Mouse (Mus musculus) limb, embryonic 15.5 days (tissue): Measurements from ENCODE around the gene Wdr13. TPM values are rescaled to one million over a fixed set of nuclear protein-coding genes. Genes with fewer than 3 reads are reported as not detected.

ENCODE experiments used
- ATAC-seq: fragments of 200-750 bp; cut with Nextera tagmentation; 2 replicates; pipeline ENCODE4 v1.8.0; 2017; ENCODE audit warnings: low read depth, moderate TSS enrichment; ENCODE audit not compliant: insufficient number of reproducible peaks, low FRiP score, low TSS enrichment
- H3K27ac ChIP-seq: fragments of 300-500 bp; sonication (generic); 2 replicates; pipeline ENCODE4 v1.5.1; 2015; ENCODE audit warnings: moderate library complexity, mild to moderate bottlenecking, inconsistent platforms
- H3K27me3 ChIP-seq: fragments of 300-500 bp; sonication (generic); 2 replicates; pipeline ENCODE4 v1.6.1; 2015; ENCODE audit warnings: inconsistent platforms
- H3K36me3 ChIP-seq: fragments of 300-500 bp; sonication (generic); 2 replicates; pipeline ENCODE4 v1.6.1; 2015; ENCODE audit warnings: inconsistent platforms
- H3K4me1 ChIP-seq: fragments of 300-500 bp; sonication (generic); 2 replicates; pipeline ENCODE4 v1.6.1; 2015; ENCODE audit warnings: inconsistent platforms
- H3K4me2 ChIP-seq: fragments of 300-500 bp; sonication (generic); 2 replicates; pipeline ENCODE4 v1.6.1; 2015; ENCODE audit warnings: mild to moderate bottlenecking, inconsistent platforms
- H3K4me3 ChIP-seq: fragments of 300-500 bp; sonication (generic); 2 replicates; pipeline ENCODE4 v1.5.1; 2015; ENCODE audit warnings: mild to moderate bottlenecking, inconsistent platforms
- H3K9ac ChIP-seq: fragments of 300-500 bp; sonication (generic); 2 replicates; pipeline ENCODE4 v1.6.1; 2015; ENCODE audit warnings: inconsistent platforms
- H3K9me3 ChIP-seq: fragments of 300-500 bp; sonication (generic); 2 replicates; pipeline ENCODE4 v1.6.1; 2016; ENCODE audit warnings: inconsistent platforms
- WGBS: fragments of 180-500 bp; shearing (Covaris S2); methylation state at CpG from one replicate; pipeline ENCODE4 v1.1.7; 2015; 5-methylcytosine and 5-hydroxymethylcytosine counted together
- polyA plus RNA-seq: library from polyadenylated mRNA; unstranded; fragments of >200 nt; fragmentation: Nextera tagmentation; extraction: Ambion mirVana; gene quantifications from 2 replicates; pipeline ENCODE4 v1.2.1, GENCODE M21; 2015

The Wdr13 gene
- polyA plus RNA-seq, 1 experiment from 2014 or later, result 20.3 TPM

- Histone ChIP-seq H3K9me3 (no peaks in the 10 kb centered on the region), H3K27ac (no peak overlapping the region), H3K4me2 (no peak overlapping the region), H3K4me3 (no peak overlapping the region), H3K27me3 (no peaks in the 10 kb centered on the region), H3K4me1 (peaks cover 8% of the 10 kb centered on the region), H3K9ac (no peak overlapping the region), H3K36me3 (peaks cover 18% of the 10 kb centered on the region)
- no peak for ATAC-seq
- WGBS, result 79% methylated on average over 7 of the region's 7 CpGs
These were observed 10.3 kb upstream of the Wdr13 start for GRCm38 (mm10) chrX:8142948-8143347.

GRCm38 (mm10) chrX:8141058-8141457 lies 8.4 kb upstream of the Wdr13 start:
- no peaks in the 10 kb centered on the region for H3K27me3 ChIP-seq
- peaks cover 8% of the 10 kb centered on the region for H3K4me1 ChIP-seq
- no peak overlapping the region for H3K27ac ChIP-seq
- no peak overlapping the region for H3K4me2 ChIP-seq
- no peaks in the 10 kb centered on the region for H3K9me3 ChIP-seq
- 69% methylated on average over 3 of the region's 3 CpGs for WGBS
- H3K36me3 ChIP-seq, result peaks cover 18% of the 10 kb centered on the region
- no peak for ATAC-seq
- H3K4me3 ChIP-seq, result no peak overlapping the region
- no peak overlapping the region for H3K9ac ChIP-seq

- H3K4me3 ChIP-seq, result no peak overlapping the region
- H3K36me3 ChIP-seq, result peaks cover 18% of the 10 kb centered on the region
- no peak for ATAC-seq
- H3K27me3 ChIP-seq, result no peaks in the 10 kb centered on the region
- H3K4me1 ChIP-seq, result peaks cover 8% of the 10 kb centered on the region
- H3K4me2 ChIP-seq, result no peak overlapping the region
- no peaks in the 10 kb centered on the region for H3K9me3 ChIP-seq
- H3K27ac ChIP-seq, result no peak overlapping the region
- 95% methylated on average over 2 of the region's 2 CpGs for WGBS
- H3K9ac ChIP-seq, result no peak overlapping the region
These were observed 7.8 kb upstream of the Wdr13 start for GRCm38 (mm10) chrX:8140446-8140845.

GRCm38 (mm10) chrX:8139480-8139879 lies 6.8 kb upstream of the Wdr13 start:
- Histone ChIP-seq H3K27me3 (no peaks in the 10 kb centered on the region), H3K4me2 (no peak overlapping the region), H3K4me3 (no peak overlapping the region), H3K36me3 (peaks cover 18% of the 10 kb centered on the region), H3K9me3 (no peaks in the 10 kb centered on the region), H3K4me1 (peaks cover 8% of the 10 kb centered on the region), H3K9ac (no peak overlapping the region), H3K27ac (no peak overlapping the region)
- 45% methylated on average over 1 of the region's 1 CpGs for WGBS
- no peak for ATAC-seq

- Histone ChIP-seq H3K4me1 (no peaks in the 10 kb centered on the region; the same call in 1 of the 2 replicates), H3K27ac (no peak overlapping the region), H3K4me3 (no peak overlapping the region), H3K4me2 (no peak overlapping the region), H3K36me3 (peaks cover 7% of the 10 kb centered on the region), H3K9me3 (no peaks in the 10 kb centered on the region), H3K27me3 (no peaks in the 10 kb centered on the region), H3K9ac (no peak overlapping the region)
- WGBS, result 31% methylated on average over 2 of the region's 2 CpGs
- no peak for ATAC-seq
These were observed 3.2 kb upstream of the Wdr13 start for GRCm38 (mm10) chrX:8135886-8136285.

- no peak for ATAC-seq
- Histone ChIP-seq H3K9me3 (no peaks in the 10 kb centered on the region), H3K36me3 (peaks cover 12% of the 10 kb centered on the region), H3K4me2 (peak overlapping the region; percentile 45), H3K9ac (no peak overlapping the region), H3K4me3 (peak overlapping the region; percentile 53), H3K27me3 (no peaks in the 10 kb centered on the region), H3K4me1 (no peaks in the 10 kb centered on the region; the same call in 1 of the 2 replicates), H3K27ac (no peak overlapping the region)
- WGBS, result 90% methylated on average over 17 of the region's 17 CpGs
These were observed 1.3 kb downstream of the Wdr13 start for GRCm38 (mm10) chrX:8131393-8131792.

GRCm38 (mm10) chrX:8125235-8125634 lies 7.5 kb downstream of the Wdr13 start:
- Histone ChIP-seq H3K36me3 (peaks cover 18% of the 10 kb centered on the region), H3K4me1 (no peaks in the 10 kb centered on the region), H3K27me3 (no peaks in the 10 kb centered on the region), H3K9ac (no peak overlapping the region), H3K4me2 (no peak overlapping the region), H3K4me3 (no peak overlapping the region), H3K27ac (no peak overlapping the region), H3K9me3 (no peaks in the 10 kb centered on the region)
- 75% methylated on average over 7 of the region's 7 CpGs for WGBS
- no peak for ATAC-seq

GRCm38 (mm10) chrX:8123821-8124470 lies 8.7 kb downstream of the Wdr13 start:
- H3K4me2 ChIP-seq, result no peak overlapping the region
- H3K27me3 ChIP-seq, result no peaks in the 10 kb centered on the region
- H3K9ac ChIP-seq, result no peak overlapping the region
- peaks cover 12% of the 10 kb centered on the region for H3K36me3 ChIP-seq
- H3K4me3 ChIP-seq, result no peak overlapping the region
- H3K9me3 ChIP-seq, result no peaks in the 10 kb centered on the region
- no peak overlapping the region for H3K27ac ChIP-seq
- no peak for ATAC-seq
- H3K4me1 ChIP-seq, result no peaks in the 10 kb centered on the region
- WGBS, result 80% methylated on average over 6 of the region's 6 CpGs

- no peak overlapping the region for H3K9ac ChIP-seq
- H3K4me2 ChIP-seq, result no peak overlapping the region
- no peaks in the 10 kb centered on the region for H3K9me3 ChIP-seq
- ATAC-seq, result no peak
- no peaks in the 10 kb centered on the region for H3K36me3 ChIP-seq
- no peaks in the 10 kb centered on the region for H3K27me3 ChIP-seq
- no peak overlapping the region for H3K27ac ChIP-seq
- H3K4me1 ChIP-seq, result no peaks in the 10 kb centered on the region
- H3K4me3 ChIP-seq, result no peak overlapping the region
These were observed 15.4 kb downstream of the Wdr13 start for GRCm38 (mm10) chrX:8117264-8117663.

- no peaks in the 10 kb centered on the region for H3K36me3 ChIP-seq
- H3K4me1 ChIP-seq, result no peaks in the 10 kb centered on the region
- H3K4me2 ChIP-seq, result no peak overlapping the region
- no peaks in the 10 kb centered on the region for H3K9me3 ChIP-seq
- ATAC-seq, result no peak
- no peak overlapping the region for H3K4me3 ChIP-seq
- H3K27ac ChIP-seq, result no peak overlapping the region
- H3K27me3 ChIP-seq, result no peaks in the 10 kb centered on the region
- H3K9ac ChIP-seq, result no peak overlapping the region
- WGBS, result 80% methylated on average over 4 of the region's 4 CpGs
These were observed 17.4 kb downstream of the Wdr13 start for GRCm38 (mm10) chrX:8115275-8115674.

- Histone ChIP-seq H3K4me3 (no peak overlapping the region), H3K4me2 (no peak overlapping the region), H3K4me1 (peaks cover 4% of the 10 kb centered on the region; the same call in 1 of the 2 replicates), H3K27me3 (no peaks in the 10 kb centered on the region), H3K9me3 (no peaks in the 10 kb centered on the region), H3K27ac (no peak overlapping the region), H3K36me3 (no peaks in the 10 kb centered on the region), H3K9ac (no peak overlapping the region)
- WGBS, result 85% methylated on average over 3 of the region's 3 CpGs
- ATAC-seq, result no peak
These were observed 27.7 kb downstream of the Wdr13 start for GRCm38 (mm10) chrX:8105019-8105418.

- H3K4me2 ChIP-seq, result no peak overlapping the region
- no peak for ATAC-seq
- H3K27ac ChIP-seq, result no peak overlapping the region
These were observed 30.5 kb downstream of the Wdr13 start for GRCm38 (mm10) chrX:8102213-8102668.

GRCm38 (mm10) chrX:8101017-8101416 lies 31.7 kb downstream of the Wdr13 start:
- ATAC-seq, result no peak
- Histone ChIP-seq H3K27me3 (no peaks in the 10 kb centered on the region), H3K4me3 (no peak overlapping the region), H3K9me3 (no peaks in the 10 kb centered on the region), H3K27ac (no peak overlapping the region), H3K9ac (no peak overlapping the region), H3K4me1 (peaks cover 4% of the 10 kb centered on the region; the same call in 1 of the 2 replicates), H3K36me3 (no peaks in the 10 kb centered on the region), H3K4me2 (no peak overlapping the region)
- WGBS, result 29% methylated on average over 3 of the region's 3 CpGs

More at GRCm38 (mm10) chrX:8102213-8102668, 30.5 kb downstream of the Wdr13 start:
- Histone ChIP-seq H3K9me3 (no peaks in the 10 kb centered on the region), H3K4me3 (no peak overlapping the region), H3K4me1 (peaks cover 4% of the 10 kb centered on the region; the same call in 1 of the 2 replicates), H3K36me3 (no peaks in the 10 kb centered on the region), H3K27me3 (no peaks in the 10 kb centered on the region), H3K9ac (no peak overlapping the region)
- 53% methylated on average over 7 of the region's 7 CpGs for WGBS
